Mouse (Mus musculus) kidney, adult 9 months (tissue): ENCODE measurements around the gene Arhgef2.
"Not testable (repeated sequence)": the region's sequence is repeated elsewhere in the genome, so short reads cannot be mapped to it uniquely, and the experiment has no call there.

Source experiments
- DNase-seq: peaks from one replicate; pipeline ENCODE4 v3.0.0; 2022

Gene Arhgef2

DNA sequence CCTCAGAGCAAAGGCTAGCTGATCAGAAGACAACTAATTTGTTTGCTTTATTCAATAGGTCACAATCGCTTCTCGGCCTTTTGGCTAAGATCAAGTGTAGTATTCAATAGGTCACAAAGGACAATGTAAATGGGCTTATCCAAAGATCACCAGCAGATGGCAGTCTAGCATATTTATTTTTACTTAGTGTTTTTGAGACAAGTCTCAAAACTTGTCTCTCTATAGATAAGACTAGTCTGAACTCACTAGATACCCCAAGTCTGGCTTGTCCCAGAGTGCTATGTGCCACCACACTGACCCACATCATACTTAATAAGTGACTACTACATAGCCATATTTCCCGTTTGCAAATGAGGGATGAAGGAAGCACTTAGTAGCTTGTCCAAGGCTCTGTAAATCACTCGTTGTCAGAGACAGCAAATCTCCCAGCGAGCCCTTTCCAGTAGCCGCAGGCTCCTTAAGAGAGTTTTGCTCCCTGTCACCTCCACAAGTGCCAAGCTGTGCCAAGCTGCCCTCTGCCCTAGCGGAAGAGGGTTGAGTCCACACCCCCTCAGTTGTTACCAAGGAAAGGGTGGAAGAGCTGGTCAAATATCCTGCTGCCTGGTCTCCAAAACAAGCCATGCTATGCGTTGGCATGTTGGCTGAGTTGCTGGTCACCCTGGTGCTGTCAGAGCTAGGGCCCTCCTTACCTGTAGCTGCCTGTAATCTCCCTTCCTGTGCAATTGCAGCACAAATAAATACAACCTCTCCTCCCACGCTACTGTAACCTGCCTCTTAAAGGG lies 13.6 kb upstream of the Arhgef2 start:
- DNase-seq = peak; percentile 81

DNA sequence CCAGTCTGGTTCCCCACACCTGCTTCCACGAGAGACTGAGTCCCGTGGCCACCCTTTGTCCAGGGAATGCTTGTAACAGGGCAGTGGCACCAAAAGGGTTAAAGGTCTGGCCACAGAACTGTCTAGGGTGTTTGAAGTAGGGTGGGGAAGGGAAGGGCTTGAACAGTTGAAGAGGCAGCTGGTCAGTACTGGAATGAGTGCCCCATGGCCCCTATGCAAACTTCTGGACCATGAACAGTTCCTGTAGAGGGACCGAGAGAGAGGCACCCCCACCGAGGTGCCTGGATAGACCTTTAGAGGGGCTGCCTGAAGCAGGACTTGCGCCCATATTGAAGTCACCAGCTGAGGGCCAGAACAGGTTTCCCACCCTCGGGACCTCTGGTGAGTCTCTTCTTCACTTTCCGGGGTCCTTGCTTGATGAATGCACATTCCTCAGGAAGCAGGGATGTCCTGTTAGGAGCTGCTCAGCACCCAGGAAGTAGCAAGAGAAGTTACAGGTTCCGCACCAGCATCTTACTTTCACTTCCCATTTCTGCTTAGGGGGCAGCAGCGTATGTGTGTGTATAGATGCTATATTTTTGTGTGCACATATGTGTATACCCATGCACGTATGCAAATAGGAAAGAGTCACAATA lies 12.7 kb upstream of the Arhgef2 start:
- no peak for DNase-seq

DNA sequence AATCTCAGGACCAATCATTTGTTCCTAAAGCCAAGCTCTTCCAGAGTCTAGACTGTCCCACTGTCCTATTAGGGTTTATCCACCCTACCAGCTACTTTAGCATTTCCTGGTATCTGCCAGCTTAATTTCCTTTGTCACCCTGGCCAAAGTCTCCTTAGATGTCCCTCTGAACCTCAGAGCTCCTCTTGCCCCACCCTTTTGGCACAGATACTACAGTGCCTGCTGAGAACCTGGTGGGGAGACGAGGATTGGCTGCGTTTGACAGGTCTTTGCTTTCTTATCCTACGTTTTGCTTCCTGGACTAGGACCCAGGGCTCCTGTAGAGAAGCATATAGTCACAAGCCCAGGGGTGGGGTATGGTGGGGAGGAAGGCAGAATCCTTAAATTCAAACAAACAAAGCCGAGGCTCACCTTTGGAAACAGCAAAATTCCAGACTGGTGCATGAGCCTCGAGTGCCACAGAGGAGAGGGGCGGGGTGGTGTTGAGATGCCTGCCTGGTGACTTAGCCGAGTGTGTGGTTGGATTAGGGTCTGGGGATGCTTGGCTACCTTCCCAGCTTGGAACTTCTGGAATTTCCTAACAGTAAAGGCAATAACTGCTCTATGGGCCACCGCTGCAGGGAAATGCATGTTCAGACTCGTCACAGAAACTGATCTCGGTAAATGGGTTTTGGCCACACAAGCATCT lies 11.7 kb upstream of the Arhgef2 start:
- DNase-seq = peak; percentile 66

DNA sequence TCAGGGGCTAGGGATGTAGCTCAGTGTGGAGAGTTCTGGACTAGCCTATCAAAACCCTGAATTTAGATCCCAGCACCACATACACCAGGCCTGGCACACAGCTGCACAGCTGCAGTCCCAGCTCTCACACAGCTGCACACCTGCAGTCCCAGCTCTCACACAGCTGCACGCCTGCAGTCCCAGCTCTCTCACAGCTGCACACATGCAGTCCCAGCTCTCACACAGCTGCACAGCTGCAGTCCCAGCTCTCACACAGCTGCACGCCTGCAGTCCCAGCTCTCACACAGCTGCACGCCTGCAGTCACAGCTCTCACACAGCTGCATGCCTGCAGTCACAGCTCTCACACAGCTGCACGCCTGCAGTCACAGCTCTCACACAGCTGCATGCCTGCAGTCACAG lies 9.2 kb upstream of the Arhgef2 start:
- not testable (repeated sequence) for DNase-seq

DNA sequence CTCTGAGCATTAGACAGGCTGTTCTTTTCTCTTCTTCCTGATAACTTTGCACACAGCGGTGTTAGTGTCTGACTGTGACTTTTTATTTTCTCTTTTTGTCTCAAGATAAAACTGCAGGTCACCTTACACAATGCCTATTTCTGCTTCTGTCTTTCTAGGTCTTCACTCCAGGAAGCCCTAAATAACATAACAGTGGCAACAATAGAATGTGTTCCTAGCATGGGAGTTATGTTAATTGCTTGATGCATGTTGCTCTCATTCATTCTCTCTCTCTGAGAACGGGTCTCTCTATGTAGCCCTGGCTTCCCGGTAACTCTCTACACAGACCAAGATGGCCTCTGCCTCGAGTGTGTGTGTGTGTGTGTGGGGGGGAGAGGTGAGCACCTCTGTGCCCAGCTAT lies 3.3 kb upstream of the Arhgef2 start:
- no peak for DNase-seq

DNA sequence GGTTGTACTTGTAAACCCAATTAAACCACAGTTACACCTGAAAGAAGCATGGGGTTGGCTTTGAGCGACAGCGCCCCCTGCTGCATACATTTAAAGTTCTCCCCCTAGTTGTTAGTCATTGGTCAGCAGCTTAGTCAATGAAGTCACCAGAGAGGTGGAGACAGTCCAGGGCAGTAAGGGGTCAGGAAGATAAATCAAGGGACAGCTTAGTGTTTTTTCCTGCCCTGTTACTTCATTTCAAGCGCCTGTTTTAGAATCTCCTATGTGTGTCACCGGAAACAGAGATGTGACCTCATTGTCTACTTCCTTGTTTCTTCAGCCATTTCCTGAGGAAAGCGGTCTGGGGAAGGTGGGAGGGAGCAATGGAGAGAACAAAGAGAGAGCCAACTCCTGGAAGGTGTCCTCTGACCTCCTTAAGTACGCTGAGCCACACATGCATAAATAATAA lies 2.0 kb upstream of the Arhgef2 start:
- DNase-seq = peak; percentile 95

DNA sequence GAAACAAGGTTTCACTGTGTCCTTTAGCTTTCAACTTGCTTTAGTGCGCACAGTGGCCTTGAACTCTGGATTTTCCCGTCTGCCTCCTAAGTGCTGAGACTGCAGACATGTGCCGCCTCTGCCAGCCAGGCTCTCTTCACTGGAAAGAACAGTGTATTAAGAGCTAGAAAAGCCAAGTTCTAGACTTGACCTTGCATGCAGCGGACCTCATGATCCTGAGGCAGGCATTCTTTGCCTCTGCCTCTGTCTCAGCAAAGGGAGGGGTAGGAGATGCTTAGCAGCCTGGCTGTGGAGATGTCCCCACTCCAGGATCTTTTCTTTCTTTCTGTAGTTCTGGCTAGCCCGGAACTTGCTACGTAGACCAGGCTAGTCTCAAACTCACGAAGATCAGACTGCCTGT lies 903 bp upstream of the Arhgef2 start:
- DNase-seq = no peak

DNA sequence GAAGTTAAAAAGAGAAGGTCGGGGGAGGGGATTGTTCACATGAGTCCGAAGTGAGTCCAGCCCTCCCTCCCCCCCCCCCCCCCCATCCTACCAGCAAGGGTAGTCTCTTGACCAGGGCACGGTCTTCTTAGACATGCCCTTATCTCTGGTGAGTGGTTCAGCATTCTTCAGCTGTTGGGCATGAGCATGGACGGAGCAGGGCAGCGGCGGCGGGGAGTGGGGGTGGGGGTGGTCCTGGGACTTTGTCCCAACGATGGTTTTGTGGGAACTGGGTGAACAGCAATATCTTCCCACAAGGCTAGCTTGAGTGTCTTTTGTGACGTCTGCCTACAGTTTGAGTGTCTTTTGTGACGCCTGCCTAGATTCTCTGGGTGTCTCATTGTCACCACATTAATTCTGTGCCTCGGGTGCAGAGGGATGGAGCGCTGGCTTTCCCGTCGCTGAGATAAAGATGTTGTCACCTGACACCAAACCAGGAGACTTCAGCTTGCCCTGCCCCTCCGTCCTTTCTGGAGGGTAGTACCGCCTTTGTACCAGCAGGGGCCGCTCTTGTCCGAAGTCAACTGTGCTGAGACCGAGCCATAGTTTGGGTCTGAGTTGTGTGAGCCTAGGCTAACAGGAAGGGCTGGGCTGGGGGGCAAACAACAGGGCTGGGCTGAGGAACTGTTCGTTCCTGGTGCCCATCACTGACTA lies 1.4 kb downstream of the Arhgef2 start:
- peak; percentile 91 for DNase-seq

DNA sequence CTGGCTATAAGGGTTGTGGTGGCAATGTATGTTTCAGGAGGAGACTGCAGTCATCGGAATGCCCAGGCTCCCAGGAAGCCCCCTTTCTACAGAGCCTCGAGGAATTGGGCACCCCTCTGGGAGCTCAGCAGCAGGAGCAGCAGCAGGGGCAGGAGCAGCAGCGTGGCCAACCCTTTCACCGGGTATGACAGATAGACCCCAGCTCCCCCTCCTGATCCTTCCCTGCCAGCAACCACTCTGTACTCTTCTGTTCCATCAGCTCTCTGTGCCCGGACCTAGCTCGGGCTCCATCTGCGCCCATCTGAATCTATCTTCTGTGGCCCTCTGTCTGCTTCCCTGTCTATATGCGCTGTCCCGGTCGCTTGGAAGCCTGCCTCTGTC lies 2.0 kb downstream of the Arhgef2 start:
- DNase-seq = no peak

DNA sequence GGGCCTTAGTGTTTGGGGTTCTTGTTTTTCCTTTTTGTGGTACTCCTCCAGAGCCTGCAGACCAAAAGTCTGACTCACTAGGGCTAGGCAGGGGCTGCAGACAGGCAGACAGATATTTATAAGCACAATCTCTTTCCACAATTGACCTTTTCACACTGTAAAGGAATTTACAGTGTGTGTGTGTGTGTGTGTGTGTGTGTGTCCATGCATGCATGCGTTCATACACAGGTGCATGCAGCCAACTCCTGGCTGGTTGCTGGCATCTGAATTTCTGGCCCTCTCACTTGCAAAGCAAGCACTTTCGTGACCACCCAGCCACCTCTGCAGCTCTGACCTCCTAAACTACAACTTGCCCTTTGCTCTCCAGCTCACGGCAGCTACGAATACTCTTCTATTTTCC lies 3.3 kb downstream of the Arhgef2 start:
- peak; percentile 56 for DNase-seq

DNA sequence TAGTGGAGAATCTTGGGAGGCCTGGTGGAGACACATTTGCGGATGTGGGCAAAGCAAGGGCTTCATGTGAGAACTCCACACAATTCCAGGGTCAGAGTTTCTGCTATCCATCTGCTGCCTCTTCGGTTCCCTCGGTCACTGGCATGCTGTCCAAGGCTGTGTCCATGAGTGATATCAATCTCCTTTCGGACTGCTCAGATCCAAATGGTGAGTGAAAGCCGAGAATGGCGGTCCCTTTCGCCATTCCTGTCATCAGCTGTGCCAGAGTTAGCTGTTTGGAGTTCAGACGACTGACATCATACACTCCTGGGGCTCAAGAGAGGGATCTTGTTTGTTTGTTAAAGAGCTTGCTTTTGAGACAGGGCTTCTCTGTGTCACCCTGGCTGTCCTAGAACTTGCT lies 8.7 kb downstream of the Arhgef2 start:
- DNase-seq = no peak

DNA sequence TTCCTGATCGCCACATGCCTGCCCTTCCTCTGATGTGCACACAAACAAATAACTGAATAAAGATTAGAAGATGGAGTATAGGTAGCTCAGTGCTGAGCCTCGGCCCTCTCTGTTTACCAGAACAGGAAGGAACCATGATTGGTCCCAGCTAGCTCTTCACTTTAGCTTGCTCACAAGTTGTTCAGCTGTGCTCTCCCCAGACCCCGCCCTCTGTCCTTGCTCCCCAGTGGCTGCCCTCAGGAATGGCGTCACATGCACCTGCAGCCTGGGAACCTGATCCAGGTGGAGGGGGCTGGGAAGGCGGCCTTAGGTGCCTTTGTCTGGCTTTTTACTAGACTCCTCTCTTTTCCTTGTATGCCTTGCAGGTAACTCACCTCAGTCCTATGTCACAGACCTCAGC lies 9.4 kb downstream of the Arhgef2 start:
- peak; percentile 72 for DNase-seq

DNA sequence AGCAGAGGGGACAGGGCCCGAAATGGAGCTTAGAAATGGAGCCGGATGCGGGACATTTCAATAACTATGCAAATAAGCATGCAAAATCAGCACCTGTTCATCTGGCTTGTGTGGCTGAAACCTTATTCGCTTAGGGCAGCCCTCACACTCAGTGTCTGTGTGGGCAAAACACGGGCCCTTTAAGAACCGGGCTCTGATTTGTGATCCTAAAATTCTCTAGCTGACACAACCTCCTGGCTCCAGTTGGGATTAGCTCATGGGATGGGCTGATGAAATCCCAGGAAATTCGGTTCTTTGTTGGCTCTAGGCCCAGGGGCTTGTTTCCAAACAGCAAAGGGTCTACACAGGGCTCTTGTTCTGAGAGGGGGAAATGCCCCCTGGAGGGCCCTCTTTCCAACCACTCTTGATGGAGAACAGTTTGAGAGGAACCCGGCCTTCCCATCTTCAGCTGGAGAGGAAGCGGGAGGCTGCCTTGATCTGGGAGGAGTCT lies 10.2 kb downstream of the Arhgef2 start:
- DNase-seq = peak; percentile 39

DNA sequence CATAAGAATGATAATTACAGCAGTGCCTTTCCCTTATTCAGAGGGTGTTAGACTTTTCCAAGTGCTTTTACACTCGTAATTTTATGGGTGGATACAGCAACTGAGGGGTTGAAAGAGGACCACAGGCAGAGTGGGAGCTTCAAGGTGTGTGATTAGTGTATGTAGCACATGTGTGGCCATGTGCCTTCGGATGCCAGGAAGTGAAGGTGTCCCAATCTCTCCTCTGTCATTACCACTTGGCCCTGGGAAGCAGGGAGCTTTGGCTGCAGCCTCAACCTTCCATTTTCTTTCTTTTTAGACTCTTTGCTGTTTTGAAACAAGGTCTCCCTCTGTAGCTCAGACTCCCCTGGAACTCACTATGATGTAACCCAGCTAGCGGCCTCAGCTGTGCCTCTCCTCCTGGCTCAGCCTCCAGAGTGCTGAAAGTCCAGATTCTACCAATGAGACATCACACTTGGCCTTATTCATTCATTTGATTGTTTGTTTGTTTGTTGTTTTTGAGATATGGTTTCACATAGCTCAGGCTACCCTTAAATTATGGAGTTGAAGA lies 11.3 kb downstream of the Arhgef2 start:
- DNase-seq = no peak

DNA sequence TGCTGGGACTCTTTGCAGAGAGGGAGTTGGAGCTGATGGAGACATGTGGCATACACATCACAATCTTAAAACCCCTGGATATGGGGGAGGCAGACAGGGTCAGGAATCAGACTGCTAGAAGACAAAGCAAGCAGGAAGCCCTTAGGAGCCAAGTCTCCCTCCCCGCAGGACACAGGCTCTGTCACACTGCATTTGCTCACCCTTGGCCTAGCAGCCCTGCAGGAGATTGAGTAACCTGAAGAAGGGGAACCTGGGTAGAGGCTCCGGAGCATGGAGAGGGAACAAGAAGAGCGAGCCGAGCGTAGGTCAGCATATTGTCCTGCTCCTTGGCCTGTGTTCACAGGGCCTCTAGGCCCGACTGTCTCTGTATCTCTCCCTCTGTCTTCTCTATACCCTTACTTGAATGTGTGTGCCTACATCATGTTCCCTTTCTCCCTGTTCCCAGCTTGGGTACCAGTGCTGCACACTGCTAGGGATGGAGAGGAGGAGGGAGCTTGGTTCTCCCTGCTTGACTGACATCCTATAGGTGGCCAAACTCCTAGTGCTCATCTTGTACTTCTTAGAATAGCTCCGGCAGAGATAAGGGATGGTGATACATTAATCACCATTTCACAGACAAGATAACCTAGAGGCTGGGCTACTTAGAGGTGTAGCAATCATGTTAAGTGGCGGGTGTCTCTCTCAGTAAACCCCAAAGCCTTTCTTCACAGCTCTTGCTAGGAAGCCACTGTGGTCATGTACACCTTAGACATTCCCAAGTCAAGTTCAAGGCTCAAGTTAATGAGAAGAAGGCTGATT lies 12.5 kb downstream of the Arhgef2 start:
- peak; percentile 73 for DNase-seq

DNA sequence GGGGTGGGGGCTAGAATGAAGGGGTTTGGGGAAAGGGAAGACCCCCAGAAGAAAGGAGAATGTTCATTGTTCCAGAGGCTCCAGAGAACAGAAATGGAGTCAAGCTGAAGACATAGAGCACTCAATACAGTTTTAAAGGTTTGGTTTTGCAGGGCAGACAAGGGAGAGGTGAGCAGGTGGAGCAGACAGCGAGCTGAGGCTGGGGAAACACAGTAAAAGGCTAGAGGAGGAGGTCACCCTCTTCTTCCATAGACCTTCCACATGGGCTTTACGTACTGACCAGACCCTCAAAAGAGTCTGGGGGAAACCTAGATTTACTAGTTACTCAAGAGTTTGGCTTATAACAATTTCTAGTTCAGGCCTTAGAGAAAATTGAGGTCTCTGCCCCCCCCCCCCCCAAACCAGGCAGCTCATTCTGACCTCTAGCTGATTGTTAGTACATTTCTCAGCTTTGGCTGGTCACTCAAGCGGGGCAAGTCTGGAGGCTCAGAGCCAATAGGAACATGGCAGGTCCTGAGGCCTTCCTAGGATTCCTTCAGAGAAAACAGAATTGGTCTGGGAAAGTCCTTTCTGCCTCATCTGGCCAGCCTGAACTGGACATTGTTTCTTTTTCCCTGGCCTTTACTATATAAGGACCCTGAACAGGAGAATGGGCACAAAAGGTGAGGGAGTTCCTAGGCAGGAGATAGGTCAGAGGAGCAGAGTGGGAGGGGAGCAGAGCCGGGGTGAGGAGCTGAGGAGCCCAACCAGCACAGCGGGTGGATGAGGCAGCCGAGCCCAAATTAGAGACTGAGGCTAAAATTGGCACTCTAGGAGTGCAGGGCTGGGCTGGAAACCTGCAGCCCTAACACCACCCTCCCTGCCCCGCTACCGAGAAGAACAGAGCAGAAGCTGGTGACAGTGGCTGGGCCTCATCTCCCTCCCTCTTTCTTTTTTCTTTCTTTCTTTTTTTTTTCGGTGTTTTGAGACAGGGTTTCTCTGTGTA lies 13.6 kb downstream of the Arhgef2 start:
- DNase-seq = peak; percentile 86

DNA sequence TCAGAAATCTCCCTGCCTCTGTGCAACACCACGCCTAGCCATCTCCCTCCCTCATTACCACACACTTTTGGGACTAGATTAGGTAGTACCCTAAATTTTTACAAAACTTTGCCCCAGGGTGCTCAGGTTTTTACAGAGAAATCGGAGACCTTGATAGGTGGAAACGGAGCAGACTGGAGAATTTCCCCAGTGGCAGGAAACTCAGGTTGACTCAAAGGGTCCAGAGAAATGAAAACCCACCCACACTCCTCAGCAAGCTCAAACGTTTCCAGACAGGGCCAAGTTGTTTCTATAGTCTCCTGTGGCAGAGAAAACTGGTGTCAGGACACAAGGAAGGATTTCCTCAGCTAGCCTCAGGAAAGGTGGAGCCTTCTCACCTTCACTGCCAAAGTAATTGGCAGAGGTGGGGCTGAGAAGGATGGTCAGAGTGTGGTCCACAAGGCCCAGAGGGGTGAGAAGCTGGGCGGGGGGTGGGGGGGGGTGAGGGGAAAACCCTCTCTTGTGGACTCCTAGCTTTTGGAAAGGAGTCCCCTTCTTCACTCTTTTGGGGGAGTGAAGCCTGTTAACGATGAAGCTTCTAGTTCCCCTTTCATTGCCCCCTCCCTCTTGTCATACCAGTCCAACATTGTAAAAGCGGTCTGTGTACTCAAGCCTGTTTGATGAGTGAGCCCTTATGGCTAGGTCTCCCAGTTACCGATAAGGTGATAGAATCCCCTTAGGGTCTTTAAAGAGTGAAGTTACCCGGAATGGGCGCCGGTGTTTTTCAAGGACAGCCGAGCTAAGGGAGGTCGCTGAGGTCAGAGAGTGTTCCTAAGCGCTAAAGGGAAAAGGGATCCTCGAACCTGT lies 14.6 kb downstream of the Arhgef2 start:
- DNase-seq = no peak

DNA sequence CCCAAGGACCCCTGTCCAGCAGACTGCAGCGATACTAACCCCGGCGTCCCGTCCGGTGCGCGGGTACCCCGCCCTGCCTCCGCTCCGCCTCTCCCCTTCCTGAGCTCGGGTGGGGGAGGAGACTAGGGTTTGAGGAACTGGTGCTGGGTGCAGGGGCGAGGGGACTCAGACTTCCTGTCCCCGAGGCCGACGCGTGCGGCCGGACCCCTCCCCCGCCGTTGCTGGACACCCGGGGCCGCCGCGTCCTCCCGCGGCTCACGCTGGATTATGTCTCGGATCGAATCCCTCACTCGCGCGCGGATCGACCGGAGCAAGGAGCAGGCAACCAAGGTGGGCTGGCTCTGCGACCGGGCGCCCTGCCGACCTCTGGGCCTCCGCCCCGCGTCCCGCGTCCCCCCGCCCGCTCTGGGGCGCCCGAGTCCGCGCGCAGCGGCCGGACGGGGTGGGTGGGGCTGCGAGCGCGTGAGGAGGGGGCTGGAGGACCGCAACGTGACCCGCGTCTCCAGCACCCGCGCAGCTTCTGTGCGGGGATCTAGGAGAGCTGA lies 15.3 kb downstream of the Arhgef2 start:
- peak; percentile 81 for DNase-seq

DNA sequence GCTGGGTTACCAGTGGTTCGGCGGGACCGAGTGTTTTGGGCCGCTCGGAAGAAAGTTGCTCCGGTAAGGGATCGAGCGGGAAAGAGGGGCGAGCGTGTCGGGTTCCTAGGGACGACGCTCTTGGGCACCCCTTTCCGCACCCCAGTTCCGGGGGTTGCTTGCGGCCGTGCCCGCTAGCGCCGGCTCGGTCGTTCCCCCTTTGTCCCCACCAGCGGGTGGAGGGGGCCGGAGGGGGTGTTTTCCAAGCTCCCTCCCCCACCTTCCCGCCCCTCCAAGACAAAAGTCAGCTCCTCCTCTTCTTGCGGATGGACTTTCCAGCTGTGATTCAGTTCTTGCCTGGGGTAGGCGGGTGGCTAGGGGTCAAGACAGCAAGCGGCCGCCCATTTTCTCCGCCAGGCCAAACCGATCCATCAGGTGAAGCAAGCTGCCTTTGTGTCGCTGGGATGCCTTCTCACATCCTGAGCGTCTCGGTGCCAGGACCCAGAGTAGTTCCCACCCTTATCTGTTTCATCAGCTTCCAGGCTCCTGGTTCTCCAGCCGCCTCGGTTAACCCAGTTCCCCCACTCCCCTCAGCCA lies 15.9 kb downstream of the Arhgef2 start:
- peak; percentile 80 for DNase-seq
